Mouse (Mus musculus): ENCODE data around the gene Fcgr4. TPM values are rescaled to one million over a fixed set of nuclear protein-coding genes. Genes with fewer than 3 reads are reported as not detected.

Gene Fcgr4
- total and polyA plus RNA-seq, 2 experiments from 2014 or later = 0.25 TPM; not detected in 1

DNA sequence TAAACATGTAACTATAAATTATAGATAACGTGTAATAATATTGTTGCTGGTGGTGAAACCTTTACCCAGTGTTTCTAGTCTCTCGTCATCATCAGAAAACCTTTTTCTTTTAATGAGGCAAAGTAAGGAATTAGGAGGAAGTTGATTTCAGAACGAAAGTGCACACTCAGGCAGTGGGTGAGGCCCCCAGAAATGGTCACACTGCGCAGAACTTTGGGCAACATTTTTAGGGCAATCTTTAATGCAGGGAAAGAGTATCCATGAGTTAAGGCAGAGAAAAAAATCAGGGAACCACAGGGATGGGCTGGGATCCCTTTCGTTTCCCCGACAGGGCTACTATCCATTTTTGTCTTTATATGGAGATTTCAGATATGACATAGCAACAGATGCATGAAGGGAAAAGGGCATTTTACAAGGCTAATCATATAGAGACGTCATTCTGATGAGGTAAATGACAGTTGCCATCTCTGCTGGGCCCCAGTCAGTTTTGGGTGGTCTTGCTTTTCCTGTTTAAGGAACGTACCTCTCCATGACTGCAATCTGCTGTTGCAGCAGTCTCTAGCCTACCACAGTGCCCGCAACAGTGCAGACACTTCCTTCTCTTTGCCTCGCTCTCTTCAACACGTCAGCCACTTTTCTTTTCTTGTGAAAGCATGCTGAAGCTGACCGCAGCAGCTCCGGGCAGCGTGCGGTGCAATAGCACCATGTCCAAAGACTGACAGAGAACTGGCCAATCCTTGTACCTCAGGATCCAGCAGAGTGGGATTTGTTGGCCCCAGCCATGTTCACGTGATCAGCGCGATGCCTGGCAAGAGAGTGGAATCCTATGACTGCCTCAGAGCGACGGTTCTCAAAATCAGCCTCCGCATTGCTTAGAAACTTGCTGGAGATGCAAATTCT lies 20.7 kb upstream of the Fcgr4 start:
- Histone ChIP-seq H3K27ac (ENCODE audit: low read depth, low read length) (no peak overlapping the region), H3K4me3 (ENCODE audit: low read depth, low read length) (no peak overlapping the region), H3K36me3 (ENCODE audit: insufficient read depth, low read length) (no peaks in the 10 kb centered on the region), H3K4me1 (ENCODE audit: insufficient read depth, low read length) (no peaks in the 10 kb centered on the region), H3K4me2 (ENCODE audit: low read depth, low read length, poor library complexity, severe bottlenecking) (peak overlapping the region; percentile 8; the same call in 1 of the 2 replicates), H3K9ac (replicated peaks; ENCODE audit: low read length, poor library complexity, severe bottlenecking) (no peak overlapping the region), H3K27me3 (ENCODE audit: insufficient read depth, low read length) (no peaks in the 10 kb centered on the region), H3K9me3 (ENCODE audit: low read length) (no peaks in the 10 kb centered on the region)
- DNase-seq (ENCODE audit: low spot score) (peak; percentile 34), ATAC-seq (ENCODE audit: low FRiP score) (no peak; the same call in 1 of the 2 replicates)
- no peak for TF ChIP-seq CTCF (IDR thresholded peaks at IDR 0.05)
- WGBS = 57% methylated on average over 21 of the region's 21 CpGs

DNA sequence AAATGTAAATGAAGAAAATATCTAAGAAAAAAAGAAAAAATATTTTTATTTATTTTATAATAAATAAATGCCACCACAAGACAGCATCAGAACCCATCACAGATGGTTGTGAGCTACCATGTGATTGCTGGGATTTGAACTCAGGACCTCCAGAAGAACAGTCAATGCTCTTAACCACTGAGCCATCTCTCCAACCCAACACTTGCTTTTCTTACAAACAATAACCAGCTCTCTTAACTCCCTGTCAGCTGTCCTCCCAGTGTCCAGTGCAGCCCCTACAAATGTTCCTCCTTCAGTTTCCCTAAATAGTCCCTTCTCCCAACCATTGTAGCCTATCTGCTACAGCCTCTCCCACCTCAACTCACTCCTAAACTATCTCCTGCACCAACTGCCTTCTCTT lies 18.9 kb upstream of the Fcgr4 start:
- Histone ChIP-seq H3K27ac (ENCODE audit: low read depth, low read length) (no peak overlapping the region), H3K27me3 (ENCODE audit: insufficient read depth, low read length) (no peaks in the 10 kb centered on the region), H3K9me3 (ENCODE audit: low read length) (no peaks in the 10 kb centered on the region), H3K4me1 (ENCODE audit: insufficient read depth, low read length) (no peaks in the 10 kb centered on the region), H3K4me3 (ENCODE audit: low read depth, low read length) (no peak overlapping the region), H3K36me3 (ENCODE audit: insufficient read depth, low read length) (no peaks in the 10 kb centered on the region), H3K9ac (replicated peaks; ENCODE audit: low read length, poor library complexity, severe bottlenecking) (no peak overlapping the region), H3K4me2 (ENCODE audit: low read depth, low read length, poor library complexity, severe bottlenecking) (no peak overlapping the region)
- DNase-seq (ENCODE audit: low spot score) (no peak), ATAC-seq (ENCODE audit: low FRiP score) (no peak)
- TF ChIP-seq CTCF (IDR thresholded peaks at IDR 0.05) = no peak

DNA sequence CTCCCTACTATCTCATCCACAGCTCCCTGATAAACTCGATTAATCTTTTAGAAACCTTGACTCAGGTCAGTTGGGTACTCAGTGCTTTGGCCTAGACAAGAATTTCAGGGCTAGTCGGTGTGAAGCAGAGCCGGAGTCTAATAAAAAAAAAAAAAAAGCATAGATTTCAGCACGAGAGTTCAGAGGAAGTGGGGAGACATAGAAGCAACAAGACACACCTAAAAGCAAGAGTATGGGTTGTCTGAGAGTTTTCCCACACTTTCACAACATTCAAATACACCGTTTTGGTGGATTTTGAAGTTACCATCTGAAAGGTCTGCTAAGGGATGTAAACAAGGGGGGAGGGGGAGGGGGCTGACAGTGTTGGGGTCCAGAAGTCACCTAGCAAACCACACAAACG lies 13.6 kb upstream of the Fcgr4 start:
- 71% methylated on average over 6 of the region's 6 CpGs for WGBS
- DNase-seq (ENCODE audit: low spot score) = no peak
- H3K36me3 ChIP-seq (ENCODE audit: insufficient read depth, low read length) = no peaks in the 10 kb centered on the region
- H3K27ac ChIP-seq (ENCODE audit: low read depth, low read length) = no peak overlapping the region
- no peak overlapping the region for H3K9ac ChIP-seq (replicated peaks; ENCODE audit: low read length, poor library complexity, severe bottlenecking)
- no peak overlapping the region for H3K4me2 ChIP-seq (ENCODE audit: low read depth, low read length, poor library complexity, severe bottlenecking)
- no peak for TF ChIP-seq CTCF (IDR thresholded peaks at IDR 0.05)
- no peaks in the 10 kb centered on the region for H3K4me1 ChIP-seq (ENCODE audit: insufficient read depth, low read length)
- H3K27me3 ChIP-seq (ENCODE audit: insufficient read depth, low read length) = no peaks in the 10 kb centered on the region
- H3K9me3 ChIP-seq (ENCODE audit: low read length) = no peaks in the 10 kb centered on the region
- no peak overlapping the region for H3K4me3 ChIP-seq (ENCODE audit: low read depth, low read length)
- ATAC-seq (ENCODE audit: low FRiP score) = no peak

DNA sequence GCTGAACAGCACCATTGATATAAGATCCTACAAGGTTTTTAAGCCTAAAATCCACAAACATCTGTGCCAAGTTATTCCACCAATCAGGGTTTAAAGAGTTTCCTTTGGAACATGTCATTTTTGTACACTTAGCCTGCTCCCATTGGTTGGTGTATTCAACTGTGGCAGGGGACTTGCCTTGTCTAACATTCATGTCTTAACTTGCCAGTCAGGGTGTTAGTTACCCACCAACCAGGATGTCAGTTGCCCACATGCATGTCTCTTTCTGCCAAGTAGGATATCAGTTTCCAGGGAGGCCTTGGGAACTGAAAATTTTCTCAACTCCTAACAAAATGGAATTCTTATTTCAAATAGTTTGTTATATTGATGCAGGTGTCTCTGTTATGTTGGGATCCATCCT lies 13.1 kb upstream of the Fcgr4 start:
- no peak for TF ChIP-seq CTCF (IDR thresholded peaks at IDR 0.05)
- DNase-seq (ENCODE audit: low spot score) (no peak), ATAC-seq (ENCODE audit: low FRiP score) (no peak)
- Histone ChIP-seq H3K4me2 (ENCODE audit: low read depth, low read length, poor library complexity, severe bottlenecking) (no peak overlapping the region), H3K27ac (ENCODE audit: low read depth, low read length) (no peak overlapping the region), H3K4me1 (ENCODE audit: insufficient read depth, low read length) (no peaks in the 10 kb centered on the region), H3K27me3 (ENCODE audit: insufficient read depth, low read length) (no peaks in the 10 kb centered on the region), H3K9me3 (ENCODE audit: low read length) (no peaks in the 10 kb centered on the region), H3K36me3 (ENCODE audit: insufficient read depth, low read length) (no peaks in the 10 kb centered on the region), H3K4me3 (ENCODE audit: low read depth, low read length) (no peak overlapping the region), H3K9ac (replicated peaks; ENCODE audit: low read length, poor library complexity, severe bottlenecking) (no peak overlapping the region)

DNA sequence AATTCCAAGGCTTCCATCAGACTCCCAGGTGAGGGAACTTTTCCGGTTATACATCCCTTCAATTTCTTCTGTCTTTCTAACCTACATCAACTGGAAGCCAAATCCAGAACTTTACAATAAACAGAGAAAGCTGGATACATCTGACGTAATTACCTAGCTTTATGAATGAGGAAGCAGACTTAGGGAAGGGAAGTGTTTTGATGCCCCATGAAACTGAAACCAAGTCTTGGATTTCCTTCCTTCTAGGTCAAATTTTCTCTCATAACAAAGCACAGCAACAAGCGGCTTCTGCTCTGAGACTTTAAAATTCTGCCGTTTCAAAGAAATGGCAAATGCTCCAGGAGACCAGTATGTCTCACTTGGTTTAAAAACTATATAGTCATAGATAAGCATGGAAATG lies 12.4 kb upstream of the Fcgr4 start:
- ATAC-seq (ENCODE audit: low FRiP score) (no peak), DNase-seq (ENCODE audit: low spot score) (no peak)
- H3K4me2 ChIP-seq (ENCODE audit: low read depth, low read length, poor library complexity, severe bottlenecking) = no peak overlapping the region
- H3K9ac ChIP-seq (replicated peaks; ENCODE audit: low read length, poor library complexity, severe bottlenecking) = no peak overlapping the region
- H3K4me1 ChIP-seq (ENCODE audit: insufficient read depth, low read length) = no peaks in the 10 kb centered on the region
- H3K27me3 ChIP-seq (ENCODE audit: insufficient read depth, low read length) = no peaks in the 10 kb centered on the region
- H3K27ac ChIP-seq (ENCODE audit: low read depth, low read length) = no peak overlapping the region
- TF ChIP-seq CTCF (IDR thresholded peaks at IDR 0.05) = no peak
- WGBS = 93% methylated on average over 4 of the region's 4 CpGs
- H3K4me3 ChIP-seq (ENCODE audit: low read depth, low read length) = no peak overlapping the region
- H3K9me3 ChIP-seq (ENCODE audit: low read length) = no peaks in the 10 kb centered on the region
- H3K36me3 ChIP-seq (ENCODE audit: insufficient read depth, low read length) = no peaks in the 10 kb centered on the region

DNA sequence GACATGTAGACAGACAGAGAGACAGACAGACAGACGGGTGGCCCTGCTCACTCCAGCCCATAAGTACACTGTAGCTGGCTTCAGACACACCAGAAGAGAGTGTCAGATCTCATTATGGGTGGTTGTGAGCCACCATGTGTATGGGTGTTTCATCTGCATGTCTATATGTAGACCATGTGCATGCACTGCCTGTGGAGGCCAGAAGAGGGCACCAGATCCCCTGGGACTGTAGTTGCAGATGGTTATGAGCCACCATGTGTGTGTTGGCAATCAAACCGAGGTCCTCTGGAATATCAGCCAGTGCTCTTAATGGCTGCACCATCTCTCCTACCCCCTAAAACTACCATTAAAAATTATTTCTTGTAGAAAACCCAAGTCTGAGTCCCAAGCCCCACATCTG lies 11.8 kb upstream of the Fcgr4 start:
- TF ChIP-seq CTCF (IDR thresholded peaks at IDR 0.05) = peak; percentile 15; the same call in 1 of the 2 replicates
- H3K27me3 ChIP-seq (ENCODE audit: insufficient read depth, low read length) = no peaks in the 10 kb centered on the region
- no peaks in the 10 kb centered on the region for H3K4me1 ChIP-seq (ENCODE audit: insufficient read depth, low read length)
- H3K9ac ChIP-seq (replicated peaks; ENCODE audit: low read length, poor library complexity, severe bottlenecking) = no peak overlapping the region
- H3K9me3 ChIP-seq (ENCODE audit: low read length) = no peaks in the 10 kb centered on the region
- H3K4me2 ChIP-seq (ENCODE audit: low read depth, low read length, poor library complexity, severe bottlenecking) = no peak overlapping the region
- DNase-seq (ENCODE audit: low spot score) = no peak
- H3K36me3 ChIP-seq (ENCODE audit: insufficient read depth, low read length) = no peaks in the 10 kb centered on the region
- H3K4me3 ChIP-seq (ENCODE audit: low read depth, low read length) = no peak overlapping the region
- no peak for ATAC-seq (ENCODE audit: low FRiP score)
- H3K27ac ChIP-seq (ENCODE audit: low read depth, low read length) = no peak overlapping the region
- 87% methylated on average over 2 of the region's 2 CpGs for WGBS

Measured in midbrain, postnatal 0 days (tissue).